Mouse (Mus musculus): ENCODE data around the gene Pafah1b3. TPM values are rescaled to one million over a fixed set of nuclear protein-coding genes. Genes with fewer than 3 reads are reported as not detected.
"Not testable (repeated sequence)": the region's sequence is repeated elsewhere in the genome, so short reads cannot be mapped to it uniquely, and the experiment has no call there.

Pafah1b3 gene
- total RNA-seq, 4 experiments from 2014 or later = 25.2 to 28.9 (median 27.9) TPM

DNA sequence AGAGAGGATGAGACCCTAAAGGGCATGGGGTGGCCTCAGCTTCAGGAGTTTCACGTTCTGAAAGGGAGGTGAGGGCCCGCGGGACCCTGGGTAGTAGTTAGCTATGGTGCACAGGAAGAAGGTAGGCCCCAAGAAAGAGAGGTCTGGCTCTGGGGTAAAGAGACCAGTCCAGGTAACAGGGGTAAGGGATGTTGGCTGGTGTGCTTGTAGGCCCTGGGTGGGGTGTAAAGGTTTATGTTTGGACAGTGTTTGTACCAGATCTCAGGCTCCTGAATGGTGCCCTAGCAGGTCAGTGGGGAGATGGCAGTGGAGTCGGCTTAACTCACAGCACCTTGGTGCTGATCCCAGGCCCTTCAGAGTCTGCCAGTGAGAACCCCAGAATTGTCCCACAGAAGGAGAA lies 28.8 kb downstream of the Pafah1b3 start:
- peak in 1 of 2 experiments; percentile 11 for DNase-seq (ENCODE audit: low spot score in 2 of 2)

DNA sequence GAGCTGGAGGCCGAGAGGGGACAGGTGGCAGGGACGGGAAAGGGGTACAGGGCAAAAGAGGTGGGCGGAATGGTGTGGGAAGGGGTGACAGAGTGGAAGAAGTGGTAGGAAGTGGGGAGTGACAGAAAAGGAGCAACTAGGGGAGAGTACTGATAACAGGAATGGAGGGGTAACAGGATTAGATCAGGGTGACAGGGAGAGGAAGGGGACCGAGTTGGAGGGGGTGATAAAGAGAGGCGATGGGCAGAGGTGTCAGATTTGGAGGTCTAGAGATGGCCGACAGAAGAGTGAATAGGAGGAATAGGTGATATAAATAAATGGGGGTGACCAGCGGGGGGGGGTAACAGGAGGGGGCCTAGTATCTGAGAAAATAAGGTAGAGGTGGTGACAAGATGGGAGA lies 29.2 kb downstream of the Pafah1b3 start:
- no peak for DNase-seq (ENCODE audit: low spot score in 2 of 2)

DNA sequence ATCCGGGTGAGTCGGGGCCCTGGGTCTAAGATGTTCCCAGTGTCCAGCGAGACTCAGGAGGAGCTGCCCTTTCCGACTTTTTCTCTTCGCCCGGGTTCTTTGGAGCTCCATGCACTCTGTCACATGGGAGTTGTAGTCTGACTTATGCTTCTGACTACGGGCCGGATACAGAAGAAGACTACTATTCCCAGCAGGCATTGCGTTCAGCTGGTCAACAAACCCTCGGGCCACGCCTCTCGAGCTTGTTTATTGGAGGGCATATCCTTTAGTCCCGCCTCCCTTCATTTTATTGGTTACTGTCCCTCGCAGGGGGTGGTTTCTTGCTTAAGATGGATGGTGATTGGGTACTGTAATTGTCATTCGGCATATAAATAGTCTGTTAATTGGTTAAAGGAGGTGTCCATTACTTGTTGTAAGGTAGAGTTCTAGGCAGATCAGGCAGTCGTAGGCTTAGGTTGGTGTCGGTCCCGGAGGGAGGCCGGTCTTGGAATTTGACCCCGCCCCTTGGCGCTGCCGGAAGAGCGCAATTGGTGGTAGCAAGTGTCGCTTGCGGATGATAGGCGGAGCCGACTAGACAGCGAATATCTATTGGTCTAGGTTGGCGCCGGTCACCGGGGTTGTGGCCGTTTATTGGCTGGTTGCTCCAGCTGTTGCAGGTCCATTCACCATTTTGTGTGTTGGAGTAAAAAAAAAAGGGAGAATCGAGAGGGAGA lies 29.9 kb downstream of the Pafah1b3 start:
- peak; percentile 100 for DNase-seq (ENCODE audit: low spot score in 2 of 2)

- DNase-seq (ENCODE audit: low spot score in 2 of 2) = peak; percentile 99
Measured at GRCm38 (mm10) chr7:25267301-25267750, 30.5 kb downstream of the Pafah1b3 start, which contains the start of gene Cic. Gene Cic (plus strand): TSS chr7:25267704.

GRCm38 (mm10) chr7:25266180-25266962 lies 31.4 kb downstream of the Pafah1b3 start:
- DNase-seq (ENCODE audit: low spot score in 2 of 2) = peak in 1 of 2 experiments; percentile 14

DNA sequence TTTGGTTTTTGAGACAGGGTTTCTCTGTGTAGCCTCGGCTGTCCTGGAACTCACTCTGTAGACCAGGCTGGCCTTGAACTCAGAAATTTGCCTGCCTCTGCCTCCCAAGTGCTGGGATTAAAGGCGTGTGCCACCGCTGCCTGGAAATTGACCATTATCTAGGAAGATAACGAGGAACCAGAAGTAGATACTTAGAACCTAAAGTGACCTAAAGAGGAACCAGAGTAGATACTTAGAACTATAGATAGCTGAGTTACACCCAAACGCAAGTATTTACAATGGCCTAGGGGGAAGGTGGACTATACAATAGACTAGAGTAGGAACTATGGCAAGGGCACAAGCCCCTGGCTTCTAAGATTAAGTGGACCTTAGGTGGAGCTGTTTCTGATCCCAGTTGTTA lies 32.0 kb downstream of the Pafah1b3 start:
- not testable (repeated sequence) for DNase-seq (ENCODE audit: low spot score in 2 of 2)

GRCm38 (mm10) chr7:25263968-25264870 lies 33.6 kb downstream of the Pafah1b3 start:
- no peak for DNase-seq (ENCODE audit: low spot score in 2 of 2)

- DNase-seq (ENCODE audit: low spot score in 2 of 2) = no peak
Measured at GRCm38 (mm10) chr7:25261896-25262295, 35.9 kb downstream of the Pafah1b3 start.

DNA sequence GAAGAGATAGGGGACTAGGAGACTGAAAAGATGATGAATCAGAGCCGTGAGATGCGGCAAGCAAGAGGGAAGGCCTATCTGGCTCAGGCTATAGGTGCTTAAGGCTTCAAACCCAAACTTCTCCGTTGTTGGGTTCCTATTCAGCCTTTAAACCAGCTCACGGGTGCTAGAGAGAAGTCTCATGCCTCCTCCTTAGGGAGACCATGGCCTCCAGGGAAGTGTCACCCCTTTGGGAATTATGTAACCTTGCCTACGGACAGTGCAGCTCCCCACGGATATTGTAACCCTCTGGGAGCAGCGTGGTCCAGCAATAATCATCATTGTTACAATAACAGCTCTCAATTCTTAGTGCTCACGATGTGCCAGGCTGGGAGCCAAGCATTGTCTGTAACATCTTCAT lies 46.0 kb downstream of the Pafah1b3 start:
- no peak for DNase-seq (ENCODE audit: low spot score in 2 of 2)

DNA sequence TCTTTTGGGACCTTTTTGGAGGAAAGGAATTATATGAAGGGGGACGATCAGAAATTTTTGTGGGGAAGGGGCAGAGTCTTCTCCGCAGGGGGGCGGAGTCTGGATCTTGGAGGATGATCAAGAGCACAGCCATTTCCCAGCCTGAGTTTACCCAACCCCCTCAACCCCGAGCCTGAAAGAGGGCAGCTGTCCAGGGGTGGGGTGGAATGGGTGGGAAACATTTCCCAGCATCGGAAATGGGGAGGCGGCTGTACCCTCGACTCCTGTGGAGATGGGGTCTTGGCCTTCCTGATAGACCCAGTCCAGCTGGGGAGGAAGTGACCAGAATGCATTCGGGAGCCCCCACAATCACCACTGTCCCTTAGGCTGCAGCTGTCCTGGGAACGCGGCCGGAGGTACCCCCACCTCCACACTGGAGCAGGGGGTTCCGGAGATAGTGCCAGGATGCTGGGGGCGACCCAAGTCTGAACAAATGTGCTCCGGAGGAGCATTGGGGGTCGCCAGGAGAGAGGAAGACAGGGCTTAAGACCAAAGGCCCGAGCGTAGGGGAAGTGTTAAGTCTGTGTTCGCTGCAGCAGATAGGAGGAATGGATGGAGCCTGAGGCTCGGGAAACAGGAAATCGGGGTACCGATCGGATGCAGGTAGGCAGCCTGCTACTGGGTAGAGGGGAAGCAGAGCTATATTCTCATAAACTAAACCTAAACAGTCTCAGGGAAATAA lies 46.6 kb downstream of the Pafah1b3 start:
- DNase-seq (ENCODE audit: low spot score in 2 of 2) = no peak

GRCm38 (mm10) chr7:25250141-25250972 lies 47.4 kb downstream of the Pafah1b3 start, which contains the start of gene Erf:
Gene Erf (minus strand): TSS chr7:25250761.
- peak; percentile 92 to 95 for DNase-seq (ENCODE audit: low spot score in 2 of 2)

- peak in 1 of 2 experiments; percentile 58 for DNase-seq (ENCODE audit: low spot score in 2 of 2)
Measured at GRCm38 (mm10) chr7:25249314-25250140, 48.3 kb downstream of the Pafah1b3 start.

- no peak for DNase-seq (ENCODE audit: low spot score in 2 of 2)
Measured at GRCm38 (mm10) chr7:25248846-25249313, 48.9 kb downstream of the Pafah1b3 start.

- DNase-seq (ENCODE audit: low spot score in 2 of 2) = peak; percentile 74 to 88
Measured at GRCm38 (mm10) chr7:25248018-25248647, 49.7 kb downstream of the Pafah1b3 start.

DNA sequence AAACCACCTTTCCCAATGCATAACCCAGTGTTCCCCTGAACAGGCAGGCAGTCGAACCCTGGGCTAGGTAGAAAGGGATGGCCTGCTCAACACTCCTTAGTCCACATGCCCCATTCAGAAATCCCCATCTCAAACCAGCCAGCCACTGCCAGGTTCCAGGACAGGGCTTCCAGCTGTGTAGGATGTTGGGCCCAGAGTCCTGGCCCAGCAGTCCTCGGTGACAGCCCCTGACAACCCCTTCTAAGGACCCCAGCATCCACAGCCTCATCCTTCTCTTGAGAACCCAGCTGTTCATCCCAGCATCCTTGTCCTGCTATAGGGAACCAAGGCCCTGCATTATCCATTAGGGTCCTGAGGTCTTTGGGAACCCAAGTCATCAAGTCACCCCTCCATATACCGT lies 50.3 kb downstream of the Pafah1b3 start:
- DNase-seq (ENCODE audit: low spot score in 2 of 2) = no peak

DNA sequence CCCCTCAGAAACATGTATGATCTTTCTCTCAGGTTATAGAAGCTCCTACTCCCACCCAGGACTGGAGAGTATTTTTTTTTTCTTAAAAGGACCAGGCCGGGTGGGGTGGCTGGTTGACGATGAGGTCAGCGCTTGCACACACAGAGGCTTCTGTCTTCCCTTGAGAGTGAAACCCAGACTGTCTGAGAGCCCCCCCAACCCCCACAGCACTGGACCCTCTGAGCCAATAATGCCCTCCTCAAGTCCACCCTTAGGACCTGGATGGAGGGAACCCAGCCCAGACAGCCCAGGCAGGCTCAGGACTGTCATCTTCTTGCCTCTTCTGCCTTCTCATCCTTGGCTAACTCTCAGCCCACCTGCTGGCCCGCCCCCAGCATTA lies 51.0 kb downstream of the Pafah1b3 start:
- no peak for DNase-seq (ENCODE audit: low spot score in 2 of 2)

GRCm38 (mm10) chr7:25246079-25246758 lies 51.6 kb downstream of the Pafah1b3 start:
- DNase-seq (ENCODE audit: low spot score in 2 of 2) = peak; percentile 62 to 71

Data from layer of hippocampus, adult 8-10 months (tissue).